Mouse (Mus musculus): ENCODE results near the gene Pou6f1. TPM values are rescaled to one million over a fixed set of nuclear protein-coding genes. Genes with fewer than 3 reads are reported as not detected.
A peak's percentile ranks its signal among the peaks of the same experiment; 100 is the strongest.

Pou6f1 gene
- polyA plus RNA-seq, 1 experiment from 2014 or later: 4.7 TPM

GRCm38 (mm10) chr15:100592817-100593216 lies 7.0 kb downstream of the Pou6f1 start:
- Histone ChIP-seq H3K27me3 (ENCODE audit: low read depth, poor library complexity, severe bottlenecking) (peaks cover 10% of the 10 kb centered on the region; the same call in 1 of the 2 replicates), H3K4me3 (no peak overlapping the region), H3K27ac (replicated peaks) (no peak overlapping the region), H3K36me3 (peaks cover 6% of the 10 kb centered on the region; the same call in 1 of the 2 replicates), H3K9me3 (replicated peaks) (no peaks in the 10 kb centered on the region), H3K4me1 (peaks cover 3% of the 10 kb centered on the region; the same call in 1 of the 2 replicates)
- no peak for DNase-seq (ENCODE audit: low spot score)
- WGBS: 89% methylated on average over 6 of the region's 6 CpGs

GRCm38 (mm10) chr15:100590436-100590835 lies 9.3 kb downstream of the Pou6f1 start:
- Histone ChIP-seq H3K27ac (replicated peaks) (no peak overlapping the region), H3K9me3 (replicated peaks) (no peaks in the 10 kb centered on the region), H3K36me3 (peaks cover 28% of the 10 kb centered on the region), H3K4me3 (no peak overlapping the region), H3K4me1 (peaks cover 12% of the 10 kb centered on the region; the same call in 1 of the 2 replicates), H3K27me3 (ENCODE audit: low read depth, poor library complexity, severe bottlenecking) (no peaks in the 10 kb centered on the region)
- WGBS: 78% methylated on average over 8 of the region's 8 CpGs
- no peak for DNase-seq (ENCODE audit: low spot score)

- H3K9me3 ChIP-seq (replicated peaks): no peaks in the 10 kb centered on the region
- no peak overlapping the region for H3K27ac ChIP-seq (replicated peaks)
- H3K27me3 ChIP-seq (ENCODE audit: low read depth, poor library complexity, severe bottlenecking): no peaks in the 10 kb centered on the region
- H3K36me3 ChIP-seq: peaks cover 31% of the 10 kb centered on the region
- DNase-seq (ENCODE audit: low spot score): no peak
- peaks cover 12% of the 10 kb centered on the region; the same call in 1 of the 2 replicates for H3K4me1 ChIP-seq
- no peak overlapping the region for H3K4me3 ChIP-seq
- 79% methylated on average over 6 of the region's 6 CpGs for WGBS
These were observed 11.5 kb downstream of the Pou6f1 start for GRCm38 (mm10) chr15:100588297-100588696.

GRCm38 (mm10) chr15:100587166-100587565 lies 12.6 kb downstream of the Pou6f1 start:
- peaks cover 35% of the 10 kb centered on the region for H3K36me3 ChIP-seq
- no peak overlapping the region for H3K27ac ChIP-seq (replicated peaks)
- H3K4me3 ChIP-seq: no peak overlapping the region
- DNase-seq (ENCODE audit: low spot score): no peak
- peaks cover 12% of the 10 kb centered on the region; the same call in 1 of the 2 replicates for H3K4me1 ChIP-seq
- no peaks in the 10 kb centered on the region for H3K27me3 ChIP-seq (ENCODE audit: low read depth, poor library complexity, severe bottlenecking)
- H3K9me3 ChIP-seq (replicated peaks): no peaks in the 10 kb centered on the region
- WGBS: 83% methylated on average over 4 of the region's 4 CpGs

GRCm38 (mm10) chr15:100585931-100586330 lies 13.9 kb downstream of the Pou6f1 start:
- no peak for DNase-seq (ENCODE audit: low spot score)
- H3K9me3 ChIP-seq (replicated peaks): no peaks in the 10 kb centered on the region
- 94% methylated on average over 16 of the region's 16 CpGs for WGBS
- H3K27me3 ChIP-seq (ENCODE audit: low read depth, poor library complexity, severe bottlenecking): no peaks in the 10 kb centered on the region
- no peak overlapping the region for H3K4me3 ChIP-seq
- H3K27ac ChIP-seq (replicated peaks): no peak overlapping the region
- peaks cover 35% of the 10 kb centered on the region for H3K36me3 ChIP-seq
- H3K4me1 ChIP-seq: peaks cover 12% of the 10 kb centered on the region; the same call in 1 of the 2 replicates

GRCm38 (mm10) chr15:100580108-100580507 lies 19.7 kb downstream of the Pou6f1 start:
- H3K4me1 ChIP-seq: no peaks in the 10 kb centered on the region
- WGBS: 92% methylated on average over 10 of the region's 10 CpGs
- no peak overlapping the region for H3K27ac ChIP-seq (replicated peaks)
- H3K4me3 ChIP-seq: no peak overlapping the region
- H3K9me3 ChIP-seq (replicated peaks): no peaks in the 10 kb centered on the region
- no peak for DNase-seq (ENCODE audit: low spot score)
- no peaks in the 10 kb centered on the region for H3K27me3 ChIP-seq (ENCODE audit: low read depth, poor library complexity, severe bottlenecking)
- peaks cover 31% of the 10 kb centered on the region for H3K36me3 ChIP-seq

- WGBS: 89% methylated on average over 16 of the region's 16 CpGs
- Histone ChIP-seq H3K36me3 (peaks cover 30% of the 10 kb centered on the region), H3K27me3 (ENCODE audit: low read depth, poor library complexity, severe bottlenecking) (no peaks in the 10 kb centered on the region)
These were observed 21.8 kb downstream of the Pou6f1 start for GRCm38 (mm10) chr15:100577972-100578371.

GRCm38 (mm10) chr15:100576810-100577209 lies 23.0 kb downstream of the Pou6f1 start:
- Histone ChIP-seq H3K4me3 (no peak overlapping the region), H3K27me3 (ENCODE audit: low read depth, poor library complexity, severe bottlenecking) (no peaks in the 10 kb centered on the region), H3K36me3 (peaks cover 27% of the 10 kb centered on the region), H3K27ac (replicated peaks) (no peak overlapping the region), H3K9me3 (replicated peaks) (no peaks in the 10 kb centered on the region), H3K4me1 (peaks cover 8% of the 10 kb centered on the region; the same call in 1 of the 2 replicates)
- 84% methylated on average over 6 of the region's 6 CpGs for WGBS
- no peak for DNase-seq (ENCODE audit: low spot score)

More at GRCm38 (mm10) chr15:100577972-100578371, 21.8 kb downstream of the Pou6f1 start:
- Histone ChIP-seq H3K27ac (replicated peaks) (no peak overlapping the region), H3K4me3 (no peak overlapping the region), H3K4me1 (peaks cover 8% of the 10 kb centered on the region; the same call in 1 of the 2 replicates), H3K9me3 (replicated peaks) (no peaks in the 10 kb centered on the region)
- DNase-seq (ENCODE audit: low spot score): no peak

- DNase-seq (ENCODE audit: low spot score): no peak
- H3K36me3 ChIP-seq: peaks cover 27% of the 10 kb centered on the region
- H3K27ac ChIP-seq (replicated peaks): no peak overlapping the region
- no peak overlapping the region for H3K4me3 ChIP-seq
- peaks cover 8% of the 10 kb centered on the region; the same call in 1 of the 2 replicates for H3K4me1 ChIP-seq
- H3K9me3 ChIP-seq (replicated peaks): no peaks in the 10 kb centered on the region
- H3K27me3 ChIP-seq (ENCODE audit: low read depth, poor library complexity, severe bottlenecking): no peaks in the 10 kb centered on the region
- 88% methylated on average over 6 of the region's 6 CpGs for WGBS
These were observed 23.4 kb downstream of the Pou6f1 start for GRCm38 (mm10) chr15:100576392-100576791.

GRCm38 (mm10) chr15:100575366-100575765 lies 24.4 kb downstream of the Pou6f1 start:
- no peak overlapping the region for H3K4me3 ChIP-seq
- peaks cover 8% of the 10 kb centered on the region; the same call in 1 of the 2 replicates for H3K4me1 ChIP-seq
- DNase-seq (ENCODE audit: low spot score): no peak
- H3K9me3 ChIP-seq (replicated peaks): no peaks in the 10 kb centered on the region
- peaks cover 21% of the 10 kb centered on the region for H3K36me3 ChIP-seq
- no peak overlapping the region for H3K27ac ChIP-seq (replicated peaks)
- no peaks in the 10 kb centered on the region for H3K27me3 ChIP-seq (ENCODE audit: low read depth, poor library complexity, severe bottlenecking)
- WGBS: 82% methylated on average over 12 of the region's 12 CpGs

GRCm38 (mm10) chr15:100574378-100574777 lies 25.4 kb downstream of the Pou6f1 start:
- H3K4me1 ChIP-seq: peaks cover 8% of the 10 kb centered on the region; the same call in 1 of the 2 replicates
- H3K27ac ChIP-seq (replicated peaks): no peak overlapping the region
- H3K9me3 ChIP-seq (replicated peaks): no peaks in the 10 kb centered on the region
- 80% methylated on average over 2 of the region's 2 CpGs for WGBS
- peaks cover 13% of the 10 kb centered on the region; the same call in 1 of the 2 replicates for H3K36me3 ChIP-seq
- H3K4me3 ChIP-seq: no peak overlapping the region
- H3K27me3 ChIP-seq (ENCODE audit: low read depth, poor library complexity, severe bottlenecking): no peaks in the 10 kb centered on the region
- DNase-seq (ENCODE audit: low spot score): no peak

GRCm38 (mm10) chr15:100573946-100574345 lies 25.8 kb downstream of the Pou6f1 start:
- H3K4me3 ChIP-seq: no peak overlapping the region
- H3K4me1 ChIP-seq: peaks cover 8% of the 10 kb centered on the region; the same call in 1 of the 2 replicates
- H3K27me3 ChIP-seq (ENCODE audit: low read depth, poor library complexity, severe bottlenecking): no peaks in the 10 kb centered on the region
- DNase-seq (ENCODE audit: low spot score): no peak
- peak overlapping the region; percentile 33; the same call in 1 of the 2 replicates for H3K27ac ChIP-seq (replicated peaks)
- peaks cover 10% of the 10 kb centered on the region; the same call in 1 of the 2 replicates for H3K36me3 ChIP-seq
- WGBS: 79% methylated on average over 6 of the region's 6 CpGs
- no peaks in the 10 kb centered on the region for H3K9me3 ChIP-seq (replicated peaks)

GRCm38 (mm10) chr15:100569239-100569638 lies 30.5 kb downstream of the Pou6f1 start:
- DNase-seq (ENCODE audit: low spot score): no peak
- 77% methylated on average over 3 of the region's 3 CpGs for WGBS
- peaks cover 8% of the 10 kb centered on the region; the same call in 1 of the 2 replicates for H3K4me1 ChIP-seq
- no peak overlapping the region for H3K27ac ChIP-seq (replicated peaks)
- no peaks in the 10 kb centered on the region for H3K9me3 ChIP-seq (replicated peaks)
- H3K4me3 ChIP-seq: no peak overlapping the region
- no peaks in the 10 kb centered on the region for H3K27me3 ChIP-seq (ENCODE audit: low read depth, poor library complexity, severe bottlenecking)
- H3K36me3 ChIP-seq: no peaks in the 10 kb centered on the region
